Mouse (Mus musculus) CH12.LX (cell line): ENCODE results near the gene Gpr19. TPM values are rescaled to one million over a fixed set of nuclear protein-coding genes. Genes with fewer than 3 reads are reported as not detected.

Experiments used
- DNase-seq: peaks from one replicate; pipeline ENCODE4 v3.0.0-alpha.2; 2013; ENCODE audit errors: extremely low read depth
- H3K27ac ChIP-seq: 2 replicates; pipeline ENCODE4 v1.5.1; 2012; ENCODE audit warnings: low read depth, mild to moderate bottlenecking, control low read depth, moderate library complexity; ENCODE audit not compliant: insufficient read depth
- H3K27me3 ChIP-seq: replicated peaks from 2 replicates; pipeline ENCODE3; 2012; ENCODE audit warnings: inconsistent platforms
- H3K36me3 ChIP-seq, 2 experiments: replicated peaks in 1 of 2; 2 replicates each; pipeline versions ENCODE3 to v1.6.1; 2012; ENCODE audit warnings: inconsistent platforms in 1 of 2, low read length in 1 of 2, mild to moderate bottlenecking in 1 of 2, mixed read lengths in 1 of 2, moderate library complexity in 1 of 2; ENCODE audit not compliant: control insufficient read depth in 1 of 2, insufficient read depth in 1 of 2
- H3K4me1 ChIP-seq, 2 experiments: 2 replicates each; pipeline ENCODE4 v1.6.1; 2012; ENCODE audit warnings: inconsistent platforms in 1 of 2, moderate library complexity in 1 of 2; ENCODE audit not compliant: insufficient read depth in 2 of 2, control insufficient read depth in 1 of 2
- H3K4me2 ChIP-seq: 2 replicates; pipeline ENCODE4 v1.6.1; 2012; ENCODE audit warnings: low read depth, mild to moderate bottlenecking, control low read depth; ENCODE audit not compliant: poor library complexity, insufficient read depth, severe bottlenecking
- H3K4me3 ChIP-seq, 3 experiments: fragments of 150-350 bp in 1 of 3; sonication (generic) in 1 of 3; replicated peaks in 1 of 3; 2 replicates each; pipeline versions ENCODE3 to v1.5.1; 2011 to 2012; ENCODE audit warnings: low read depth in 2 of 3, low read length in 2 of 3, mild to moderate bottlenecking in 2 of 3, moderate library complexity in 2 of 3, control low read depth in 1 of 3, improper control_type of control experiment in 1 of 3, inconsistent platforms in 1 of 3, mixed read lengths in 1 of 3; ENCODE audit not compliant: poor library complexity in 1 of 3
- H3K79me2 ChIP-seq: replicated peaks from 2 replicates; pipeline ENCODE4 v1.6.1; 2012; ENCODE audit warnings: mild to moderate bottlenecking, moderate library complexity; ENCODE audit not compliant: control insufficient read depth, poor library complexity, insufficient read depth, severe bottlenecking; ENCODE audit errors: extremely low read depth
- H3K9ac ChIP-seq: 2 replicates; pipeline ENCODE4 v1.6.1; 2012; ENCODE audit warnings: low read depth, mild to moderate bottlenecking, control low read depth, moderate library complexity; ENCODE audit not compliant: insufficient read depth
- H3K9me3 ChIP-seq: replicated peaks from 2 replicates; pipeline ENCODE3; 2012; ENCODE audit warnings: low read length, inconsistent platforms, mixed read lengths
- BHLHE40 ChIP-seq: IDR thresholded peaks from 2 replicates; pipeline ENCODE4 v1.6.1; 2011; ENCODE audit warnings: mild to moderate bottlenecking, low read depth, low read length, improper control_type of control experiment
- CHD1 ChIP-seq: IDR thresholded peaks from 2 replicates; pipeline ENCODE4 v1.6.1; 2012; ENCODE audit warnings: low read depth, low read length, improper control_type of control experiment, inconsistent platforms
- CTCF ChIP-seq, 2 experiments: IDR thresholded peaks in 1 of 2; conservative IDR thresholded peaks in 1 of 2; 2 replicates each; pipeline ENCODE4 v1.5.1; 2011 to 2012; ENCODE audit warnings: low read depth in 2 of 2, low read length in 2 of 2, improper control_type of control experiment in 1 of 2, inconsistent platforms in 1 of 2, mild to moderate bottlenecking in 1 of 2, moderate library complexity in 1 of 2
- E2F4 ChIP-seq: IDR thresholded peaks from 2 replicates; pipeline ENCODE4 v1.6.1; 2011; ENCODE audit warnings: low read depth, low read length, improper control_type of control experiment; ENCODE audit not compliant: insufficient replicate concordance
- ELF1 ChIP-seq: IDR thresholded peaks from 2 replicates; pipeline ENCODE4 v1.6.1; 2014; ENCODE audit warnings: low read depth, mild to moderate bottlenecking, inconsistent platforms, low read length, improper control_type of control experiment
- EP300 ChIP-seq: IDR thresholded peaks from 2 replicates; pipeline ENCODE4 v1.6.1; 2011; ENCODE audit warnings: low read length, improper control_type of control experiment
- ETS1 ChIP-seq: conservative IDR thresholded peaks from 2 replicates; pipeline ENCODE4 v1.6.1; 2012; ENCODE audit warnings: low read depth, mild to moderate bottlenecking, inconsistent platforms, low read length, improper control_type of control experiment, moderate library complexity
- GABPA ChIP-seq: IDR thresholded peaks from 2 replicates; pipeline ENCODE4 v1.6.1; 2012; ENCODE audit warnings: low read depth, low read length, improper control_type of control experiment, inconsistent platforms; ENCODE audit not compliant: insufficient replicate concordance
- HCFC1 ChIP-seq: IDR thresholded peaks from 2 replicates; pipeline ENCODE4 v1.6.1; 2012; ENCODE audit warnings: low read depth, mild to moderate bottlenecking, inconsistent platforms, low read length, improper control_type of control experiment
- JUN ChIP-seq: IDR thresholded peaks from 2 replicates; pipeline ENCODE4 v1.6.1; 2011; ENCODE audit warnings: low read depth, mild to moderate bottlenecking, low read length, improper control_type of control experiment, moderate library complexity; ENCODE audit not compliant: insufficient read depth
- JUND ChIP-seq: conservative IDR thresholded peaks from 2 replicates; pipeline ENCODE4 v1.6.1; 2011; ENCODE audit warnings: low read depth, low read length, improper control_type of control experiment
- MAFK ChIP-seq: IDR thresholded peaks from 2 replicates; pipeline ENCODE4 v1.6.1; 2011; ENCODE audit warnings: low read length, improper control_type of control experiment; ENCODE audit not compliant: insufficient replicate concordance
- MAX ChIP-seq: IDR thresholded peaks from 2 replicates; pipeline ENCODE4 v1.6.1; 2011; ENCODE audit warnings: low read length, improper control_type of control experiment
- MAZ ChIP-seq: IDR thresholded peaks from 2 replicates; pipeline ENCODE4 v1.6.1; 2012; ENCODE audit warnings: low read depth, mild to moderate bottlenecking, inconsistent platforms, low read length, improper control_type of control experiment, moderate library complexity
- MEF2A ChIP-seq: IDR thresholded peaks from 2 replicates; pipeline ENCODE4 v1.6.1; 2014; ENCODE audit warnings: low read depth, mild to moderate bottlenecking, inconsistent platforms, low read length, improper control_type of control experiment, borderline replicate concordance
- MXI1 ChIP-seq: IDR thresholded peaks from 2 replicates; pipeline ENCODE4 v1.6.1; 2011; ENCODE audit warnings: mild to moderate bottlenecking, low read depth, low read length, improper control_type of control experiment
- MYC ChIP-seq: IDR thresholded peaks from 2 replicates; pipeline ENCODE4 v1.6.1; 2011; ENCODE audit warnings: low read depth, mild to moderate bottlenecking, improper control_type of control experiment, low read length
- NELFE ChIP-seq: IDR thresholded peaks from 2 replicates; pipeline ENCODE4 v1.6.1; 2011; ENCODE audit warnings: low read depth, low read length, improper control_type of control experiment
- PAX5 ChIP-seq: IDR thresholded peaks from 2 replicates; pipeline ENCODE4 v1.6.1; 2012; ENCODE audit warnings: low read length, inconsistent platforms, mixed read lengths
- POLR2A ChIP-seq: IDR thresholded peaks from 2 replicates; pipeline ENCODE4 v1.6.1; 2011; ENCODE audit warnings: low read depth, mild to moderate bottlenecking, improper control_type of control experiment, low read length
- POLR2AphosphoS2 ChIP-seq: IDR thresholded peaks from 2 replicates; pipeline ENCODE4 v1.6.1; 2011; ENCODE audit warnings: low read depth, low read length, improper control_type of control experiment
- RAD21 ChIP-seq: IDR thresholded peaks from 2 replicates; pipeline ENCODE4 v1.6.1; 2011; ENCODE audit warnings: low read depth, mild to moderate bottlenecking, low read length, improper control_type of control experiment, moderate library complexity
- RCOR1 ChIP-seq: conservative IDR thresholded peaks from 2 replicates; pipeline ENCODE4 v1.6.1; 2012; ENCODE audit warnings: low read depth, mild to moderate bottlenecking, inconsistent platforms, low read length, improper control_type of control experiment
- UBTF ChIP-seq: IDR thresholded peaks from 2 replicates; pipeline ENCODE4 v1.6.1; 2012; ENCODE audit warnings: low read depth, mild to moderate bottlenecking, inconsistent platforms, low read length, improper control_type of control experiment, moderate library complexity
- USF1 ChIP-seq: IDR thresholded peaks from 2 replicates; pipeline ENCODE4 v1.6.1; 2014; ENCODE audit warnings: low read depth, mild to moderate bottlenecking, inconsistent platforms, low read length, improper control_type of control experiment
- USF2 ChIP-seq: conservative IDR thresholded peaks from 2 replicates; pipeline ENCODE4 v1.6.1; 2011; ENCODE audit warnings: low read depth, low read length, improper control_type of control experiment
- ZC3H11A ChIP-seq: IDR thresholded peaks from 2 replicates; pipeline ENCODE4 v1.6.1; 2012; ENCODE audit warnings: low read depth, mild to moderate bottlenecking, inconsistent platforms, low read length, improper control_type of control experiment
- ZNF384 ChIP-seq: IDR thresholded peaks from 2 replicates; pipeline ENCODE4 v1.6.1; 2012; ENCODE audit warnings: low read depth, low read length, improper control_type of control experiment, inconsistent platforms
- dilution Hi-C: fragments of 300-500 bp; cut with MboI; formaldehyde crosslinking; loops from 2 replicates; pipeline ENCODE4 v1.14.3; 2020; ENCODE audit warnings: low sequenced_read_pairs; ENCODE audit not compliant: extremely low pct_unique_long_range_greater_than_20kb, extremely low pct_ligation_motif_present
- in situ Hi-C: fragments of 300-500 bp; cut with MboI; formaldehyde crosslinking; loops from 3 replicates; pipeline ENCODE4 v1.14.3; 2019; ENCODE audit warnings: low sequenced_read_pairs, low pct_ligation_motif_present, low pct_unique_long_range_greater_than_20kb, mixed read lengths
- polyA plus RNA-seq: library from polyadenylated mRNA; unstranded; fragments of >175 nt; gene quantifications from 2 replicates; pipeline ENCODE4 v1.2.1, GENCODE M21; 2012; ENCODE audit warnings: low read depth; ENCODE audit not compliant: insufficient read length
- total RNA-seq, 2 experiments: library from RNA; depleted of rRNA; stranded (reverse); fragments of 300-350 nt in 1 of 2; fragments of >200 nt in 1 of 2; gene quantifications; 2 replicates each; pipeline ENCODE4 v1.2.3; 2012 to 2014

Gene Gpr19
- total and polyA plus RNA-seq, 3 experiments: 4.8 to 7.5 (median 5.2) TPM

DNA sequence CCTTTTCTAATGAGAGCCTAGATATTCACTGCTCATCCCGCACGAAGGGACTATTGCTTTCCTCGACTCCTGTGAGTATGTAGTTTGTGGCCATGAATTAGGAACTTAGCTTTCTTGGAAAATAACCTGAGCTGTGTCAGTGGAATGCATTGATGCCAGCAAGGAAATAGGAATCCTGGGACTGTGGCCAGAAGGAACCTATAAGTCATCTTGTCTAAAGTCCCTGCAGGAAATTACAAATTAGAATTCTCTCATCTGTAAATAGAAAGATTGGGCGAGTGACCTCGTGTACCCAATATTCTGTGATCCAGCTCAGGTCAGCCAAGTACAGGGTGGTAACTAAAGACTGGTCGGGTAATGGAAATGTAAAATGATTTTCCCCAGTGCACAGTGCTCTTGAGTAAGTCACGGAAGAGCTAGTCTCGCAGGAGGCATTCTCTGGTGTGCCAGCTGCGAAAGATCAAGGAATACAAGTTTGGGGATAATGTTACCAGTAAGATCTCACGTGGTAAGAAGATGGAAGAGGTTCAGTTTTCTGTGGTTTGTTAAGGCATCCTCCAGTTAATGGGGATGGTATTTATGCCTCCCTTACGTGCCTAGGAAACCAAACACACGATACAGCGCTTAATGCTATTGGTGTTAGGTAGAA lies 45.5 kb upstream of the Gpr19 start:
- in situ Hi-C loops: no loop called here
- no peak overlapping the region for H3K9ac ChIP-seq
- peaks cover 42 to 82% of the 10 kb centered on the region in 2 experiments for H3K36me3 ChIP-seq
- no peak for DNase-seq
- TF ChIP-seq ZC3H11A (no peak), ETS1 (no peak), MAX (no peak), CTCF (conservative IDR thresholded peaks at IDR 0.05 in 1 of 2, IDR thresholded peaks at IDR 0.05 in 1 of 2; ENCODE audit: low read depth in 2 of 2, low read length in 2 of 2) (no peak), USF1 (no peak), CHD1 (no peak), HCFC1 (no peak), JUND (no peak), POLR2AphosphoS2 (no peak), JUN (no peak), MXI1 (no peak), MAZ (no peak), MAFK (no peak), RAD21 (no peak), UBTF (no peak), MEF2A (no peak), USF2 (no peak), EP300 (no peak)
- TF ChIP-seq, all 38 proteins: peak for 0
- Histone ChIP-seq H3K27me3 (no peaks in the 10 kb centered on the region), H3K4me1 (peaks cover 6 to 31% of the 10 kb centered on the region in 2 experiments; a peak in 3 of 4 replicates), H3K27ac (no peak overlapping the region), H3K4me2 (no peak overlapping the region), H3K79me2 (peaks cover 74% of the 10 kb centered on the region), H3K9me3 (no peaks in the 10 kb centered on the region), H3K4me3 (no peak overlapping the region)
- dilution Hi-C loops: no loop called here

DNA sequence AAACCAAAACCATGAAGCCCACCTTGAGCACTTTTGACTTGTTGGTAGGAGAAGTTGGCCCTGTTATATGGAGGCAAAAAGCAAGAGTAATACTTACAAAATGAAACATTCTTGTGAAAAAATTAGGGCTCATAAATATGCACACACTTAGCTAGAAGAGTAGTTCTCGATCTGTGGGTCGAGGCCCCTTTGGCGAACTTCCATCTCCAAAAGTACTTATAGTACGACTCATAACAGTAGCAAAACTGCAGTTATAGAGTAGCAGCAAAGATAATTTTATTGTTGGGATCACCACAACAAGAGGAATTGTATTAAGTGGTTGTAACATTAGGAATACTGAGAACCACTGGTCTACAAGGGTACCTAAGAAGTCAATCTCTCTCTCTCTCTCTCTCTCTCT lies 41.4 kb upstream of the Gpr19 start:
- Histone ChIP-seq H3K36me3 (peaks cover 41 to 76% of the 10 kb centered on the region in 2 experiments), H3K4me1 (peaks cover 0 to 14% of the 10 kb centered on the region in 2 experiments; a peak in 1 of 4 replicates), H3K4me2 (no peak overlapping the region), H3K9ac (no peak overlapping the region), H3K9me3 (no peaks in the 10 kb centered on the region), H3K27ac (no peak overlapping the region), H3K79me2 (peaks cover 68% of the 10 kb centered on the region), H3K27me3 (no peaks in the 10 kb centered on the region), H3K4me3 (no peak overlapping the region)
- in situ Hi-C loops (no loop called here), dilution Hi-C loops (no loop called here)
- no peak for DNase-seq
- TF ChIP-seq GABPA: no peak
- no peak for TF ChIP-seq NELFE
- TF ChIP-seq BHLHE40: no peak
- no peak for TF ChIP-seq POLR2A
- TF ChIP-seq PAX5: no peak
- no peak for TF ChIP-seq JUN
- no peak for TF ChIP-seq ETS1
- no peak for TF ChIP-seq USF1
- TF ChIP-seq USF2: no peak
- TF ChIP-seq MEF2A: no peak
- TF ChIP-seq ZNF384: no peak
- no peak for TF ChIP-seq HCFC1
- TF ChIP-seq RCOR1: no peak
- TF ChIP-seq E2F4: no peak
- no peak for TF ChIP-seq ELF1
- TF ChIP-seq CHD1: no peak
- TF ChIP-seq JUND: no peak
- no peak for TF ChIP-seq MYC
- TF ChIP-seq CTCF (conservative IDR thresholded peaks at IDR 0.05 in 1 of 2, IDR thresholded peaks at IDR 0.05 in 1 of 2; ENCODE audit: low read depth in 2 of 2, low read length in 2 of 2): no peak
- no peak for TF ChIP-seq MAX
